Mouse (Mus musculus) hindlimb bud, embryonic 11.5 days (tissue): ENCODE results near the gene Mfap1a.
"Not testable (repeated sequence)": the region's sequence is repeated elsewhere in the genome, so short reads cannot be mapped to it uniquely, and the experiment has no call there.

ENCODE experiments used
- DNase-seq: peaks from one replicate; pipeline ENCODE4 v3.0.0-alpha.2; 2012; ENCODE audit warnings: low read depth, low spot score; ENCODE audit errors: extremely low spot score

The Mfap1a gene

DNA sequence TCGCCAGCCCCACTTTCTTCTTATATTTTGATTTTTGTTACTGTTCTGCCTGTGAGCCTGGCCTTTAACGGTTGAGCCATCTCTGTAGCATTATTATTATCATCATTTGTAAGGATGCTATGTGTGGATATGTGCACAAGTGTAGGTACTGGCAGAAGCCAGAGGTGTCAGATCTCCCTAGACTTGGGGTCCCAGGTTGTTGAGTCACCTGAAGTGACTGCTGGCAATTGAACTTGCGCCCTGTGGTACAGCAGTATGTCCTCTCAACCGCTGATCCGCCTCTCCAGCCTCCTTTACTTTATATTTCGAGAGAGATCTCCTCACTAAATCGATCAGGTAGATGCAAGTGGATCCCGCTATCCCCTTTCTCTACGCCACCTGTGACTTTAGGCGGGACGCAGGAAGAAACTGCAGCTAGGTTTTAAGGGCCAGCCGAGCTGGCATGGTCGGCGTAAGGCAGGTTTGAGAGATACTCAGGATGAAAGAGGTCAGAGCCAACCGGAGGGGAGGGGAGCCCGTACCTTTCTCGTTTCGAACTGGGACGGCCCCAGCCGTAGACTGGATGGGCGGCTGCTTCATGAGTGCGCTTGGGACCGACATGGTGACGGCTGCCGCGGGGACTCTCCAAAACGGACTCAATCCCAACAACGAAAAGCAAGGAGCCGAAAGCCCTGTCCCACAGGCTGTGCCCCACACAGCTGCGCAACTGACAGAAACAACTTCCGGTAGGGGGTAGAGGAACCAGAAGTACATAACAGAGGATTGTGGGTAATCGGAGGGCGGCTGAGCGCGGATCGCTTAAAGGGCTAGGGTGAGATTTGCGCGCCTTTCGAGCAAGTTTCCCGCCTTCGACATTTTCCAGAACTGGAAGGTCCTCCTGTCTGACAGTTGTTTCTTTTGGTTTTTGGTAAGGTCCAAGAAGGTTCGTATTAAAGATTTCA is at the start of gene Mfap1a, which contains the start of gene Wdr76:
Gene Mfap1a (minus strand): TSS at position 724 of the 941 bp plus-strand sequence.
Gene Wdr76 (plus strand): TSS at position 782 of the 941 bp plus-strand sequence.
- DNase-seq = peak; percentile 79

DNA sequence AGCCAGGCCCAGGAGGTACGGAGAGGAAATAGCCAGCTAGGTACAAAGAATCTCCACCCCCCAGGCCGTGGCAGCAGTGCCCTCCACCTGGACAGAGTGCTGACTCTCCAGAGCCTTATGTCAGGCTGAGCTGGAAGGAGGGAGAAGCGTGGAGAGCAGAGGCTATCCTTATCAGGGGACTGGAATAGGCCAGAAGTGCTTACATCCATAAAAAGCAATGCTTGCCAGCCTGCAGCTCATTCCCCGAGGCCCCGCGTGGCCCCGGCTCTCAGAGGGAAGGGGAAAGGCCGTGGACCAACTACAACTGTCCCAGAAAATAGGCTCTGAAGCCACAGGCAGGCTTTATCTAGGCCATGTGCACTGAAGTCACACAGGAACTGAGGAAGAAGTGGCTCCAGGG is 44.8 kb upstream of the Mfap1a start:
- no peak for DNase-seq

DNA sequence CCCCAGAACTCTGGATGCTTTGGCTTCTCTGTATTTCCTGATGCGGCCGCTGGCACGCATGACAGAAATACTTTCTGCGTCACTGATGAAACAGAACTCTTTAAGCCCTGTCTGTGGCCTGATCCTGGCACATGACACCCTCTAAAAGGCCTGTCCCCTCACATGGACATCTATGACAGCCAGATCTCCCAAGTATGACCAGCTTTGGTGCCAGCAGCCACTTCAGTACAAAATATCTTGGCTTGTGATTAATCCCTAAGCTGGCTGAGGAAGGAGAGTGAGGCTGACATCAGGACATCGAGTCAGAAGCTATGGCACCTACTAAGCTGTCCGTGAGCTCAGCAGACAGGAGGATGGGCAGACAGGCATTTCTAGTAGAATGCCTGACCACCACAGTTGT is 43.2 kb upstream of the Mfap1a start:
- DNase-seq = no peak

DNA sequence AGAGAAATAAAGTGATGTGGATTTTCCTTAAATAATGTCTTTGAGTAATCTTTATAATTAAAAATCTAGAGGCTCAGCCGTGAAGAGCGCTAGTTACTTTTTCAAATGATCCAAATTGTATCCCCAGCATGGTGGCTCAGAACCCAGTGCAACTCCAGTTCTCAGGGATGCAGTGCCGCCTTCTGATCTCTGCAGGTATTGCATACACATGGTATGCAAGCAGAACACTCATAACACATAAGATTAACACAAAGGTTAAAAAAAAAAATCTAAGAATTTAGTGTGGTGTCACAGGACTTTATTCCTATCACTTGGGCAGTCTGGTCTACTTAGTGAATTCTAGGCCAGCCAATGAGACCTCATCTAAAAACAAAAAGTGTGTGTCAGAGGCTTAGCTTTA is 38.4 kb upstream of the Mfap1a start:
- no peak for DNase-seq

DNA sequence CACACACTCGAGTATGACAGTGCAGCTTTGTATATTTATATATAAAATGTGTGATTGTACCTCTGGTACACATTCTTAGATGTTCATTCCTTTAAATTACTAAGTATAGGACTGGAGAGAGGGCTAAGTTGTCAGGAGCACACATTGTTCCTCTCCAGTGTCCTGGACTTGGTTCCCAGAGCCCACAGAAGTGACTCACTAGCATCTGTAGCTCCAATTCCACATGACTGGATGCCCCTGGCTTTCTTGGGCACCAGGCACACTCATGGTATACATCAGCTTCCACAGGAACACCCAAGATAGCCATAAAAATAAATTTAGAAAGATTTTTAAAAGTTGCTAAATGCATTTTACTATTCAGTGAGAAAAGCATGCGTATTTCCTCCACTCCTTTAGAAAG is 18.6 kb upstream of the Mfap1a start:
- no peak for DNase-seq

DNA sequence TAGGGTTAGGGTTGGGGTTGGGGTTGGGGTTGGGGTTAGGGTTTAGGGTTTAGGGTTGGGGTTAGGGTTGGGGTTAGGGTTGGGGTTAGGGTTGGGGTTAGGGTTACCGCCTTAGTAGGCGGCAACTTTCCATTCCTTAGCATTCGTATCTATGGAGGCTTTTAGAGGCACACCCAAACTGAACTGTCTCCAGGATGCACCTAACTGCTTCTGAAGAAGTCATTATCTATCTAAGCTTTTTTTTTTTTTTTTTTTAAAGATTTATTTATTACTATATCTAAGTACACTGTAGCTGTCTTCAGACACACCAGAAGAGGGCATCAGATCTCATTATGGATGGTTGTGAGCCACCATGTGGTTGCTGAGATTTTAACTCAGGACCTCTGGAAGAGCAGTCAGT is 16.4 kb upstream of the Mfap1a start:
- not testable (repeated sequence) for DNase-seq

DNA sequence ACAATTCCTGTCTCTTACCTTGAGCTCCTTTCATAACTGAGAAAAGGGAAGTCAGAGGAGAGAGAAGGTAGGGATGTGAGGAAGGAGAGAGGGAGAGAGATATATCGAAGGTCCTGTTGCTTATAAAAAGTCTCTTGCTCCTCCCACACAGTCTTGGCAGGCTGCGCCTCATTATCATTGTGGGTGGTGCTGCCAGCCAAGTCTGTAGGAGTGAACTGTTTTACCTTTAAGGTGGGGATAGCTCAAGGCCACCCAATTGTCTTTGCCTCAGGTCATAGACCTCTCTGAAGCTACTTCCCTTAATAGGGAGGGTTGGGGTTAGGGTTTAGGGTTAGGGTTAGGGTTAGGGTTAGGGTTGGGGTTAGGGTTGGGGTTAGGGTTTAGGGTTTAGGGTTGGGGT is 15.5 kb upstream of the Mfap1a start:
- no peak for DNase-seq

DNA sequence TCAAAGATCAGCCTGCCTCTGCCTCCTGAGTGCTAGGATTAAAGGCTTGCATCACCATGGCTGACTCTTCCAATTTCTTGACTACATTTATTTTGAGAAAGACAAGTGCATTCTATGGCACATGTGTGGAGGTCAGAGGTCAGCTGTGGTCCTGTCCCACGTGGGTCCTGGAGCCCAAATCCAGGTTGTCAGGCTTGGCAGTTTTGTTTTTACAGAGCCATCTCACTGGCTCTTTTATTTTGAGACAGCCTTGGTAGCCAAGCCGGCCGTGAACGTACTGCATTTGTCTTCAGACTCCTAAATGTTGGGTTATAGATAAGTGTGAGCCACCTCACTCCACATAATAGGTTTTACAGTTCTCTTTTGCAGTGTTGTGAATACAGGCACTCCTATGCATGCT is 12.2 kb upstream of the Mfap1a start:
- DNase-seq = not testable (repeated sequence)

DNA sequence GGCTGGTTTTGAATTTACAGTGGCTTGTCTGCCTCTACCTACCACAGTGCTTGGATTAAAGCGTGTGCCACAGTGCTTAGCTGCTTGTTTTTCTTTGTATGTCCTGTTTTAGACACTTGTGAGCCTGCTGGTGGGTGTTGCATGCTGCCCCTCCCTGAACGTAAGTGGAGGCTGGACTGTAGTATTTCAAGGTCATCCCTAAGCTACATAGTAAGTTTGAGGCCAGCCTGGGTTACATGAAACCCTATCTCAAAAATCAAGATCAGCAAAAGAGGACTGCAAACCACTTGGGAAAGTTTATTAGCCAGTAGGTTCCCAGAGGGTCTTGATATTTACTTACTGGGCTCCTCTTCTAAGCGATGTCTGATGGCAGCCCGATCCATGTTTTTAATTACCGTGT is 11.6 kb upstream of the Mfap1a start:
- no peak for DNase-seq

DNA sequence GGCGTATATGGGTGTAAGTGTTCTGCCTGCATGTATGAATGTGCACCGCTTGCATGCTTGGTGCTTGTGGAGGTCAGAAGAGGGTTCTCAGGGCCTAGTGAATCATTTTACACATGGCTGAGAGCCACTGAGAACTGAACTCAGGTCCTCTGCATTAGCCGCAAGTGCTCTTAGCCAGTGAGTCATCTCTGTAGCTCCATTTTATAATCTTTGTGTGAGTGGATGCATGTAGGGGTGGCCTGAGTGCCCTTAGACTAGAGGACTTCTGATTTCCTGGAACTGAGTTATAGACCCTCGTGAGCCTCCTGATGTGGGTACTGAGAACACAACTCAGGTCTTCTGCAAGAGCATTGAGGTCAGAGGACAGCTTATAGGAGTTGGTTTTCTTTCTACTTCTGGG is 7.7 kb upstream of the Mfap1a start:
- DNase-seq = no peak

DNA sequence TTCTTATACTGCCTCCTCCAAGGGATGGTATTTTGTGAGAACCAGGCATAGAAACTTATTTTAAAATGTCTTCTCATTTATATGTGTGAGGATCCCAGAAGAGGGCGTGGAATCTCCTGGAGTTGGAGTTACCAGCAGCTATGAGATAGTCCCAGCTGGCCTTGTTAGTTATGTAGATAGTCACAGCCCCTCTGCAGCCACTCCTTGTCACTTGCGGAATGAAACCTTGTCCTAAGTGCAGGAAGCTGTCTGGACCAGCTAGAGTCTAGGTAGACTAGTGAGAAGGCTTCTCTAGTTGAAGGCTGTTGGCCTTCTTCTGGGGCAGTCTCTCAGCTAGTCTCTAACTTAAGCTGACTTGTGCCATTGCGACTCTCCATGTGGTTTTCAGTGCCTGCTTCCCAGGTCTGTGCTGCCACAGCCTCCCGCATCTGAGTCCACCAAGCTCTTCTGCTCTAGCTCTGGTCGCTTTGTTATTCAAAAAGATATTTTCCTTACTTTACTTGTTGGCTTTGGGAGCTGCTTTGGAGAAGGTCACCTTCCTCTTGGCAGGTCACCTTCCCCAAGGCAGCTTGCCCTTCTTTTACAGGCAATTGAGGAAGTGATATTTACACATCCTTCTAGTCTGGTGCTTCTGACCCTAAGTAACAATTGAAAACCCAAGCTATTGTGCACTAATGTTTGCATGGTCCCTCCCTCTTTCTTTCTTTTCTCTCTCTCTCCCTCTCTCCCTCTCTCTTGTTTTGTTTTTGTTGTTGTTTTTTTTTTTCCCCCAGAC is 6.7 kb upstream of the Mfap1a start:
- DNase-seq = not testable (repeated sequence)

DNA sequence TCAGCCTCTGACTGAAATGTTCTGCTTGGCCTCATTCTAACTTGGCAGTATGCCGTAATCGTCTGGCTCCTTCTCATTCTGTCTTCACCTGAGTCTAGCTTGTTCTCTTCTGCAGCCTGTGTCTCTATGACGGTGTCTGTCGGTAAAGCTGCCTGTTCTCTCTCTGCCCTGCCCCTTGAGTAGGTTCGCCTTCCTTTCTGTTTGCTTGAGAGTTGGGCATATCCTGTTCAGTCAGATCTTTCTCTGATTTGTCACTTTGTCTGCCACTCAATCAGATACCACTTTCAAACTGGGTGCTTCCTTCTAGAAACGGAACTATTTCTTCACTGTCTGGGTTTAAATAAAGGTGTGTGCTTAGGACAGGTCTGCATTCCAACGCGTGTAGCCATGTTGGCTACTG is 4.9 kb upstream of the Mfap1a start:
- DNase-seq = no peak

DNA sequence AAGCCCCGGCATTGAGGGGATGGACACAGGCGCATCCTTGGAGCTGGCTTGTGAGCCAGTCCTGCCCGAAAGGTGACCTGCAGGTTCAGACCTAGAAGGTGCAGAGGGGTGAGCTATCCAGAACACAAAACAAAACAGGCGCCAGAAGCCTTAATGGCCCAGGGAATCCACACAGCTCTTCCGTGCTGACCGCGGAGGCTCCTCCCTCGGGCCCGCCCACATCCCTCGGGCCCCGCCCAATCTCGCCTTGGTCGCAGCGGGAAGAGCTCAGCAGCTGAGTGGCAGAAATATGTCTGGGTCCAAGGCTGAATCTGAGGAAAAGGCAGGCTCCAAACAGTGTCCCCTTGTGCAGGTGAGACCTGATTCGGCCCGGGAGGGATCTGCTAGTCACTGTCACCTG is 3.1 kb upstream of the Mfap1a start:
- no peak for DNase-seq

DNA sequence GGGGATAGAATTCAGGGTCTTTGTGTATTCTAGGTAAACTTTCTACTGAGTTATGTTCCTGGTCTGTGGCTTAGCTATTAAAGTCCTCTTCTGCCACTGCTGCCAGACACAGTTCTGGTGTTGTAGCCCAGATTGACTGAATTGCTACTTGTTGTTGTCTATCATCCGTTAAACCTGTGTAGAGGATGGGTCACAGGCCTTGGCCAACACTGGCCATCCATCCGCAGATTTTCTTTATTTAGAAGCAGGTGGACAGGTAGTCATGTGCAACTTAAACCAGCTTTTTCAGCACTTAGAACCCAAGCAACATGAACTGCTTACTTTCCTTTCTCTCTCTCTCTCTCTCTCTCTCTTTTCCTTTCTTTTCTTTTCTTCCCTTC is 1.5 kb upstream of the Mfap1a start:
- DNase-seq = no peak

DNA sequence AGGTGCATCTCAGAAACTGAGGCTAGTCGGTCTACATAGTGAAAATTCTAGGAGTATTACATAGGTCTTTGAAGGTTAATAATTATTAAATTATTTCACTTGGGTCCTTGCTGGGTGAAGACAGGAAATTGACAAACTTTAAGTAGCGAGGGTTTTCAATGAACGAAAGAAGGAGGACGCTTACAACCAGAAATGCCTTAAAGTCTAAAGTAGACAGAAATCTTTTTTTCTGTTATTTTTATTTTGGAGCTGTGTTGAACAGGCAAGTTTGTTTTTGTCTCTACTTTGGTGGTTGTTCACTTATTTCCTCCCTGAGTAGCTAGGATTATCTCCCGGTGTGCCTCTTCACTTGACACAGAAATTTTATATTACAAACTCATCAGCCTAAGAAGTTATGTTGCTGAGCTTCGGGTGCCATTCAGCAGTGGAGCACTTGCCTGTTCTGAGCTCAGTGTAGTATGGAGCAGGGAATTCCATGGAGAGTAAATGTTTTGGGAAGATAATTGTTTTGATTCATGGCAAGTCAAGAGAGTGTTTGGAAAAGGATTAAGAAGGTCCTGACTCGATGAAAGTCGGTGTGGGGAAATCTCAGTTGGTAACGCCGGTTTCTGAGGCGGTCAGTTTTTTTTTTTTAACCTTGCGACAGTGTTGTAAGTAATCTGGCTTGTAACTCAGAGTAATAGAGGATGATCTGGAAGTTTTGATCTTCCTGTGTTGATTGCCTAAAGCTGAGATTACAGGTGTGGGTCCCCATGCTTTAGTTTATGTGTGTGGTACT is 897 bp upstream of the Mfap1a start:
- DNase-seq = no peak

DNA sequence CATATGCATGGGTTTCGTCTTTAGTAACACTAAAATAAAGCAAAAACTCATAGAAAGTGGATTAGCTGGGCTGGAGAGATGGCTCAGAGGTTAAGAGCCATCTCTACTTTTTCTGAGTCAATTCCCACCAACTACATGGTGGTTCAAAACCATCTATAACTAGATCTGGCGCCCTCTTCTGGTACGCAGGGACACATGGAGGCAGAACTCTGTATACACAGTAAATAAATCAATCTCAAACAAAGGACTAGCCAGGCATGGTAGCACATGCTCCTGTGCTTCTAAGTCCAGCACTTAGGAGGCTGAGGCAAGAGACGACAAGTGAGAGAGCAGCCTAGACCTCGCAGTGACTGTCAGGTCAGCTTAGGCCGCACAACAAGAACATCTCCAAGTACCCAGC is 4.9 kb downstream of the Mfap1a start:
- DNase-seq = not testable (repeated sequence)

DNA sequence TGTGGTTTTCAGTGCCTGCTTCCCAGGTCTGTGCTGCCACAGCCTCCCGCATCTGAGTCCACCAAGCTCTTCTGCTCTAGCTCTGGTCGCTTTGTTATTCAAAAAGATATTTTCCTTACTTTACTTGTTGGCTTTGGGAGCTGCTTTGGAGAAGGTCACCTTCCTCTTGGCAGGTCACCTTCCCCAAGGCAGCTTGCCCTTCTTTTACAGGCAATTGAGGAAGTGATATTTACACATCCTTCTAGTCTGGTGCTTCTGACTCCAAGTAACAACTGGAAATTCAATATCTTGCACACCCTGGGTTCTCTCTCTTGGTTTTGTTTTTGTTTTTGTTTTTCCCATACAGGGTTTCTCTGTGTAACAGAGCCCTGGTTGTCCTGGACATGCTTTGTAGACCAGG is 22.1 kb downstream of the Mfap1a start:
- DNase-seq = not testable (repeated sequence)

DNA sequence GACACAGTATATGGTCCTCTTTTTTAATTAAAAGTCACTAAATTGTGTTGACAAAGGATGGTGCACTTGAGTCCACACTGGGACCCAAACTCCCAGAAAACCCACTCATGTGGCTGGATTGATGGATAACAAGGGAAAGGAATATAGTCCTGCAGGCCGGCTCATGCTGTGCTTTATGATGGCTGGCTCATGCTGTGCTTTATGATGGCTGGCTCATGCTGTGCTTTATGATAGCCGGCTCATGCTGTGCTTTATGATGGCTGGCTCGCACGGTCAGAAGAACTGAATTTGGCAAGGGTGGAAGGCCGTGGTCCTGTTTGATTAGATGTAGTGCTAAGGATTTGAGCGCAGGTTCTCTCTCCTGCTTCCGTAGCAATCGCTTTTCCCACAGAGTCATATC is 22.9 kb downstream of the Mfap1a start:
- DNase-seq = no peak

DNA sequence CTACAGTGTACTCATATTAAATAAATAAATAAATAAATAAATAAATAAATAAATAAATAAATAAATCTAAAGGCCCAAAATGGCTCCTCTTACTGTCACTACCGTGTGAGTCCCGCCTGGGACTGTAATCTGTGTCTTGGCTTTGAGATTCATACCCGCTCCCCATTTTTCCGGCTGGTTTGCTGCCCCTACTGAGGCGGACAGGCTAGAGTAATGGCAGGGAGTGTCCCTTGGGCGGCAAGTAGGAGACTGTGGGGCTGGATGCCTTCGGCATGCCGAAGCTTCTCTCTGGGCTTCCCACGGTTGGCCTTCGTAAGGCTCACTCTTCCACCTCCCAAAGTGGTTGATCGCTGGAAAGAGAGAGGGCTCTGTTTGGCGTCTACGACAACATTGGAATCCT is 25.5 kb downstream of the Mfap1a start:
- DNase-seq = not testable (repeated sequence)

DNA sequence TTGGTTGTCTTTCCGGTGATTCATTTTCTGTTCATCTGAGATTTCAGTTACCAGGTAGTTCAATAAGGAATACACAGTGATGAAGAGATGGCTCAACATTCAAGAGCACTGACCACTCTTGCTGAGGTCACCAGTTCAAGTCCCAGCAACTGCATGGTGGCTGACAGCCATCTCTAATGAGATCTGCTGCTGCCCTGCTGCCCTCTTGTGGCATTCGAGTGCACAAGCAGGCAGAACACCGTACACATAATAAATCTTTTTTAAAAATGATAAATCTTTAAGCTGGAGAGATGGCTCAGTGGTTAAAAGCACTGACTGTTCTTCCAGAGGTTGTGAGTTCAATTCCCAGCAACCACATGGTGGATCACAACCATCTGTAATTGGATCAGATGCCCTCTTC is 26.0 kb downstream of the Mfap1a start:
- DNase-seq = no peak
